30 mouse cellular contexts compared by ENCODE assay signal in genomic region chr2:150822987-150823386, GRCm38 (mm10). TPM values are rescaled to one million over a fixed set of nuclear protein-coding genes. Genes with fewer than 3 reads are reported as not detected.
DNase-seq lines count a peak whose midpoint lies in the region; ATAC-seq and TF ChIP-seq lines count a peak whose summit lies in the region.
"Had no signal": no experiment of that assay in that cellular context is flagged by ENCODE, and none has a peak within 500 bp of the region (broad histone marks: within the 10 kb centered on the region; RNA-seq: fewer than 3 reads in every experiment).

No protein-coding gene starts in this region.

- H3K4me1 ChIP-seq in liver, embryonic 11.5 days (replicated peaks; ENCODE audit: control insufficient read depth, insufficient read depth, low read length), result no peaks in the 10 kb centered on the region
- peaks cover 10% of the 10 kb centered on the region for H3K4me1 ChIP-seq in bone marrow macrophage, adult 2 months (ENCODE audit: control insufficient read depth, insufficient read depth, low read length)
- H3K4me1 ChIP-seq in liver, embryonic 15.5 days (replicated peaks), result no peaks in the 10 kb centered on the region
- no peaks in the 10 kb centered on the region for H3K4me1 ChIP-seq in kidney, embryonic 16.5 days (ENCODE audit: insufficient read depth, low read length)
- H3K4me1 ChIP-seq: heart, embryonic 10.5 days; kidney, embryonic 15.5 days; midbrain, embryonic 12.5 days; neural tube, embryonic 12.5 days had no signal

- H3K9ac ChIP-seq in liver, embryonic 11.5 days (ENCODE audit: low read depth, low read length), result no peak overlapping the region
- no peak overlapping the region for H3K9ac ChIP-seq in liver, embryonic 15.5 days
- no peak overlapping the region for H3K9ac ChIP-seq in kidney, embryonic 16.5 days (replicated peaks; ENCODE audit: low read length)
- H3K9ac ChIP-seq: forebrain, postnatal 0 days; hindbrain, embryonic 14.5 days; kidney, embryonic 15.5 days; lung, embryonic 14.5 days; midbrain, embryonic 12.5 days; neural tube, embryonic 12.5 days had no signal

- H3K4me3 ChIP-seq in liver, embryonic 11.5 days (ENCODE audit: low read depth, low read length), result no peak overlapping the region
- no peak overlapping the region for H3K4me3 ChIP-seq in bone marrow macrophage, adult 2 months (ENCODE audit: insufficient read depth, low read length)
- no peak overlapping the region for H3K4me3 ChIP-seq in liver, embryonic 15.5 days (replicated peaks)
- H3K4me3 ChIP-seq in kidney, embryonic 16.5 days (ENCODE audit: low read length), result no peak overlapping the region
- H3K4me3 ChIP-seq: erythroblast, embryonic 14.5 days; heart, embryonic 10.5 days; kidney, embryonic 15.5 days; megakaryocyte, embryonic 14.5 days; midbrain, embryonic 12.5 days; myocyte; neural tube, embryonic 12.5 days had no signal

- no peaks in the 10 kb centered on the region for H3K27me3 ChIP-seq in liver, embryonic 11.5 days (replicated peaks; ENCODE audit: control insufficient read depth, insufficient read depth, low read length)
- H3K27me3 ChIP-seq in liver, embryonic 15.5 days, result no peaks in the 10 kb centered on the region
- no peaks in the 10 kb centered on the region for H3K27me3 ChIP-seq in kidney, embryonic 16.5 days (ENCODE audit: insufficient read depth, low read length)
- H3K27me3 ChIP-seq: kidney, embryonic 15.5 days; megakaryocyte, embryonic 14.5 days; midbrain, embryonic 12.5 days; neural tube, embryonic 12.5 days had no signal

- ATAC-seq in liver, embryonic 11.5 days (replicated peaks; ENCODE audit: low FRiP score), result 0 out of 2 replicates have a peak, but pooled peaks have one; percentile 18
- ATAC-seq in liver, embryonic 15.5 days (ENCODE audit: insufficient read depth), result 0 out of 2 replicates have a peak, but pooled peaks have one; percentile 20
- ATAC-seq in kidney, embryonic 16.5 days (ENCODE audit: low FRiP score, low TSS enrichment), result no peak
- ATAC-seq: activated CD4-positive, CD25-positive, alpha-beta regulatory T cell, adult 4 months; forebrain, postnatal 0 days had no signal

- no peak overlapping the region for H3K27ac ChIP-seq in liver, embryonic 11.5 days (ENCODE audit: low read depth, low read length)
- H3K27ac ChIP-seq in bone marrow macrophage, adult 2 months (ENCODE audit: insufficient read depth, low read depth, low read length), result peak overlapping the region; percentile 11
- H3K27ac ChIP-seq in liver, embryonic 15.5 days (replicated peaks), result no peak overlapping the region
- no peak overlapping the region for H3K27ac ChIP-seq in kidney, embryonic 16.5 days (ENCODE audit: low read length)
- H3K27ac ChIP-seq: heart, embryonic 10.5 days; hindbrain, embryonic 14.5 days; kidney, embryonic 15.5 days; midbrain, embryonic 12.5 days; neural tube, embryonic 12.5 days had no signal

- TF ChIP-seq CTCF in bone marrow macrophage, adult 2 months (IDR thresholded peaks at IDR 0.05; ENCODE audit: low read depth, low read length), result no peak

- TF ChIP-seq POLR2A in bone marrow macrophage, adult 2 months (IDR thresholded peaks at IDR 0.05; ENCODE audit: borderline replicate concordance, low read depth, low read length), result no peak

- H3K4me2 ChIP-seq in liver, embryonic 11.5 days, result no peak overlapping the region
- H3K4me2 ChIP-seq in liver, embryonic 15.5 days, result no peak overlapping the region
- H3K4me2 ChIP-seq in kidney, embryonic 16.5 days (replicated peaks; ENCODE audit: low read depth, low read length), result no peak overlapping the region
- H3K4me2 ChIP-seq: hindbrain, embryonic 14.5 days; kidney, embryonic 15.5 days; lung, embryonic 14.5 days; midbrain, embryonic 12.5 days; neural tube, embryonic 12.5 days had no signal

- no peak for DNase-seq in liver, embryonic 11.5 days (ENCODE audit: low spot score)
- no peak for DNase-seq in liver
- DNase-seq in heart, postnatal 4 days, result no peak
- no peak for DNase-seq in ovary, postnatal 14 days (ENCODE audit: low spot score)
- DNase-seq: adrenal gland, adult 8-10 months; B cell, adult 2 months; cerebellum, adult 18-20 months; forebrain, postnatal 0 days; gastrocnemius, postnatal 10 days; heart, adult 11 months; heart, postnatal 36 days; kidney, adult 11 months; kidney, postnatal 4 days; layer of hippocampus, adult 9-11 months; lung, embryonic 14.5 days; lung, postnatal 14 days; thymus, adult 2 months; thymus, postnatal 36 days had no signal

- H3K36me3 ChIP-seq in liver, embryonic 11.5 days (ENCODE audit: control insufficient read depth, insufficient read depth, low read length), result peaks cover 39% of the 10 kb centered on the region
- peaks cover 65% of the 10 kb centered on the region for H3K36me3 ChIP-seq in liver, embryonic 15.5 days (replicated peaks)
- peaks cover 68% of the 10 kb centered on the region for H3K36me3 ChIP-seq in kidney, embryonic 16.5 days (ENCODE audit: insufficient read depth, low read length)

- 71% methylated on average over 8 of the region's 8 CpGs for WGBS in liver, embryonic 11.5 days
- WGBS in liver, embryonic 15.5 days (ENCODE audit: insufficient replicate concordance), result 35% methylated on average over 8 of the region's 8 CpGs
- WGBS in kidney, embryonic 16.5 days, result 88% methylated on average over 8 of the region's 8 CpGs

- H3K9me3 ChIP-seq in liver, embryonic 11.5 days (ENCODE audit: control insufficient read depth, low read length), result no peaks in the 10 kb centered on the region
- H3K9me3 ChIP-seq in liver, embryonic 15.5 days (replicated peaks), result no peaks in the 10 kb centered on the region
- H3K9me3 ChIP-seq in kidney, embryonic 16.5 days (ENCODE audit: low read length), result no peaks in the 10 kb centered on the region
- H3K9me3 ChIP-seq: heart, embryonic 10.5 days; kidney, embryonic 15.5 days; megakaryocyte, embryonic 14.5 days; midbrain, embryonic 12.5 days; neural tube, embryonic 12.5 days had no signal

RNA-seq across cellular contexts. Expression of gene Pygb, which starts 36.5 kb away (rescaled TPM):
- polyA plus RNA-seq in liver, embryonic 11.5 days (2014; fragmentation: Nextera tagmentation; extraction: Ambion mirVana), result 35.7 and 37.3 TPM in 2 replicates
- 24.3 and 33.9 TPM in 2 replicates for polyA plus RNA-seq in bone marrow macrophage, adult 2 months (2012; ENCODE audit: insufficient read depth, insufficient read length, missing spikeins)
- 28.8 and 32.1 TPM in 2 replicates for polyA plus RNA-seq in liver, embryonic 15.5 days (2015; fragmentation: Nextera tagmentation; extraction: Ambion mirVana)
- total RNA-seq in heart, postnatal 4 days (2021), result 100 to 1,000 TPM; 344 to 352 TPM
- 94.4 and 95.6 TPM in 2 replicates for polyA plus RNA-seq in kidney, embryonic 16.5 days (2015; fragmentation: Nextera tagmentation; extraction: Ambion mirVana)
